Mouse (Mus musculus): ENCODE results near the gene Unc5c. TPM values are rescaled to one million over a fixed set of nuclear protein-coding genes. Genes with fewer than 3 reads are reported as not detected.
A peak's percentile ranks its signal among the peaks of the same experiment; 100 is the strongest.

Unc5c gene
- 5.8 and 7.5 TPM in 2 replicates for polyA plus RNA-seq (2012; rRNA removed)

DNA sequence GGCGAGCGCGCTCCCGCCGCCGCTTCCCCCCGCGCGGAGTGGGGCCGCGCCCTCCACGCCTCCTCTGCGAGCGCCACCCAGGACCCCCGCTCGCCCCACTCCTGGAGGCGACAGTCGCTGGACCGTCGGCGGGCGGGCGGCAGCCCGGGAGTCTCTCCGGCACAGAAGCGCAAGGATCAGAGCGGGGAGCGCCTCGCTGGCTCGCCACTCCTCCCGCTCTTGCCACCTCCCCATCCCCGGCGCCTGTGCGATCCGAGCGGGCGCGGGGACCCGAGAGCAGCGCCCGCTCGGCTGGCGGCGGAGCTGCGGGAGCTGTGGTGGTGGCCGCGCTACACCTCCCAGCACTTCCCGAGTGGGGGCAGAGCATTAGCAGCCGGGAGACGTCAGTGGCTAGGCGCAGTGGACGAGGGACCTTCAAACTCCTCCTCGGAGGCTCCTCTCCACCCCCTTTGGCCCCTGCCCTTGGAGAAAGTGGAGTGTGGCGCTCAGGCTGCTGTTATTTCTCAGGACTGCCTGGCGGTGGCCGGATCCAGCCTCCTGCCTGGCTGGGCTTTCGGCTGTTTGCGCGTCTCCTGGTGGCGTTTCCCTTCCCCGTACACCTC, at the start of gene Unc5c:
Unc5c (plus strand) TSS at position 113 of the 602 bp plus-strand sequence.
- DNase-seq (ENCODE audit: extremely low spot score in 1 of 2, low spot score in 1 of 2): peak in 1 of 2 experiments; percentile 75

DNA sequence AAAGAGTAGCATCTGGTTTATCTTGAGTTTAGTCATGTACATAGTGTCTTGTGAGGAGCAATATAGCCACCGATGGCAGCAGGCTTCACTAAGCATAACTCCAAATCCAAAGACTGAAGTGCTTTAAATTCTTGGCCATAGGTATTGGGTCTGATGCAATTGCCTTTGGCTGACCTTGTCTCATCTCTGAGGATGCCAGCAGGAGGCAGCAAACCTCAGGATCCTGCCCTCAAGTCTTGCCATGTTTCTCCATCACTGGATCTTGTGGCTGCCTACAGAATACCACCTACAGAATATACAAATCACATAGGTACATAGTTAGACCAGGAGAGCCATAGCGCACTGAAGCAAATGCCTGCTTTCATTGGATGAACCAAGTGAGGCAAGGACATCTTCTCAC, 7.5 kb upstream of the Unc5c start:
- no peak for DNase-seq (ENCODE audit: extremely low spot score in 1 of 2, low spot score in 1 of 2)

DNA sequence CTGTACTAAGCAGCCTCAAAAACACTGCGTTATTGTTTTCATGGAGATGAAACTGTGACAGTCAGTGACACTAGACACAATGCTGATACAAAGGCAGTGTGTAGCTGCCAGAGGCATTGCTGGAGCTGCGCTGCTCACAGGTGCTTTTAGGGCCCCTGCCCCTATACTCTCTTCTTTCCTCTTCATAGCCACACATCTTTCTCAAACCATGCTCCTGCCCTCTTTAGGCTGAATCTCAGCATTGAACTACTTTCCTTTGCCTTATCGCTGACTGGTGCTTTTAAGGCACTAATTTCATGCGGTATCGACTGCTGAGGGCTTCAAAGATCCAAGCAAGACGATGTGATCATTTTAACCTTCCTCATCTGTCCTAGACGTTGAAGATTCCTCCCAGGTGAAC, 2.5 kb upstream of the Unc5c start:
- DNase-seq (ENCODE audit: extremely low spot score in 1 of 2, low spot score in 1 of 2): peak in 1 of 2 experiments; percentile 32

DNA sequence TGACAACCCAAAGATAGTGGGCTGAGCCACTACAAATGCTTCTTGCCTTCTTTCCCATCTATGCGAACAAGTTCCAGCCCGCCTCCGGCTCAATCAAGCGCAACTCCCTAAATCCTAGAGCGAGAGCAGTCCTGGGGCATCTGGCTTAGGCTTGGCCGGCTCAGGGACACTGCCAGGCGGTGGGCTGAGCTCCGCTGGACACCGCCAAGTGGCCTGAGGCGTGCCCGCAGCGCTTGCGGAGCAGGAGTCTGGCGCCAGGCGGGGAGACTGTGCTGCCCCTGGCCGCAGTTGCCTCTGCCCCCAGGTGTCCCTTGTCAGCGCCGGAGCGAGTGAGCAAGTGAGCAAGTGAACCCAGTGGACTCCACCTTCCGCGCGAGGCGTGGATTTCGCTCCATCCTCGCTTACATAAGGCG, 319 bp upstream of the Unc5c start:
- DNase-seq (ENCODE audit: extremely low spot score in 1 of 2, low spot score in 1 of 2): peak in 1 of 2 experiments; percentile 61

DNA sequence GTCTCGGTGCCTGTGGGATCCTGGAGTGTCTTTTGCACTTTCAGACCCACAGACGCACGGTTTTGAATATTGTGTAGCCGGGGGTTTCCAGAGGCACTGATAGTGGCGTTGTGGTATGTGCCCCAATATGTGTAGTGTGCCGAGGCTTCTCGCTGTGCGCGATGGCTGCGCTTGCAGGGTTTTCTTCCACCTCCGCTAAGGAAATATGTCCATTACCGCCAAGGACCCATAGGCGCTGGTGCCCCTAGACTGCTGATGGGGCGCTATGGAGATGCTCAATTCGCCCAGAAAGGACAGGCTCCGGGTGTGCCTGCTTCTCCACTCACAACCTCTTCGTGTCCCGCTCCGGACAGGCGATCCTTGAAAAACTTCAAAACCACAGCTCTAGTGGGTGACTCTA, 1.0 kb downstream of the Unc5c start:
- DNase-seq (ENCODE audit: extremely low spot score in 1 of 2, low spot score in 1 of 2): peak in 1 of 2 experiments; percentile 56

DNA sequence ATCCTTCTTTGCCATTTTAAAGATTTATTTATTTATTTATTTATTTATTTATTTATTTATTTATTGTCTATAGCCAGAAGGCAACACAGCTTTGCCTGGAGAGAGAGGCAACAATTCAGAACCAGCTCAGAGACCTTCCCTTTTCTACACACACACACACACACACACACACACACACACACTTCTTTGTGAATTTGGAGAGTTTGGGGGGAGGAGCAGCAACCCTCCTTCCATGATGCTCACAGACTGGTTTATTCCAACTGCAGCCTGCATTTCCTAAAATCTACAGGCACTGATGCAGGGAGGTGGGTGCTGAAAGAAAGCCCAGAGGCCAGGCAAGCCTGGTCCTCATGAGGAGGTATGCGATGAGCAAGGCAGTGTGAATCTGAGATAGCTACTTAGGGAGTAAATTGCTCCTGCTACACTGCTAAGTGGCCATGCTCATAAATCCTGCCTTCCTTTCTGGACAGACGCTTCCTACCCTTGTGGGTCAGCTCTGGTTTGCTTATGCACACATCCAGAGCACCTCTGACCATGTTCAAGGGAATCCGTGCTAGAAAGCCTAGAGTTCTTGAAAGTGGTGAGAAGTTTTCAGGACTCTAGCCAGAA, 1.8 kb downstream of the Unc5c start:
- DNase-seq (ENCODE audit: extremely low spot score in 1 of 2, low spot score in 1 of 2): no peak

DNA sequence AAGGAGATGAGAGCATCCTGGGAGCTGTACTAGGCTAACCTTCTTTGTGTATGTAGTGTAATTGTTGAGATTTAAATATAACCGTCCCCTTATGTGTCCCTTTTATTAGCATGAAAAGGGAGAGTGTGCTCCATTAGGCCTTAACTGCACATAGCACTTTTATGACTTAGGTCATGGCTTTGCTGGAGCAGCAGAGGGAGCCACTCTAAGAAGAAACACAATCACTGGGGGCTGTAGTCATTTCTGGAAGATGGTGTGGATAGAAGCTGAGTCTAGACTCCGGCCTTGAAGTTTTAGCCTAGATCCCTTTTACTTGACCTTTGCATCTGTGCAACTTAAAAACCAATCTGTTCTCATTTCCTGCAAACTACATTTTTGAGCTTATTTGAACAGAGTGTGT, 4.3 kb downstream of the Unc5c start:
- DNase-seq (ENCODE audit: extremely low spot score in 1 of 2, low spot score in 1 of 2): peak in 1 of 2 experiments; percentile 43

DNA sequence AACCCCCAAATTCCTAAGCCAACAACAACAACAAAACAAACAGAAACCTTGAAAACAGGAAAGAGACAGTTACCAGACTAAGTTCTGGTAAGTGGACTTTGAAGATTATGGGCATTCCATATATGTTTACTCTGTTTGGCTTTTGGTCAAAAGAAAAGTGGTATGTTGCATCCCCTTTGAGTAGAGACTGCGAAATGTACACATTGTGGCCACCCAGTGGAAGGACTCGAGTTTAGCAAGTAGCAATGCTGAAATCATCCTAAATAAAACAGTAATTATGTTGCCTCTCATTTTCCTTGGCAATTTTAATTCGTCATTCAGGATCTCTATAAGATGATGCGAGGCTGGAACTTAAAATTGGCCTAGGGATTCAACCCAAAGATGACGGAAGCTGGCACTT, 8.2 kb downstream of the Unc5c start:
- no peak for DNase-seq (ENCODE audit: extremely low spot score in 1 of 2, low spot score in 1 of 2)

DNA sequence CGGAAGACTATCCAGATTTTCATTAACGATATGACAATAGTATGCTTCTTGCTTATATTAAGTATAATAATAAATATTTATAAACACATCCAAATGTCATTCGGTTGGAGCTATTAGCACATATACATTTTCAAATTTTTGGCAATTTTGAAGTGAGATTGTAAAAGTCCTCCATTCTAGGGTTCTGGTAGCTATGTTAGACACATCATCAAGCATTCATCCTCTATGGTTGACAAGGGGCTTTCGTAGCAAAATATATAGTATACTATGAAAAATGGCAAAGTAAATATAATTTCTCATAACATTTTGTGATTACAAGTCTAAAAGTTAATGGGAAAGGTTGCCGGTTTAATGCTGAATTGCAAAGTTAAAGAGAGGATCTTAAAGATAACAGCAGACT, 10.4 kb downstream of the Unc5c start:
- no peak for DNase-seq (ENCODE audit: extremely low spot score in 1 of 2, low spot score in 1 of 2)

DNA sequence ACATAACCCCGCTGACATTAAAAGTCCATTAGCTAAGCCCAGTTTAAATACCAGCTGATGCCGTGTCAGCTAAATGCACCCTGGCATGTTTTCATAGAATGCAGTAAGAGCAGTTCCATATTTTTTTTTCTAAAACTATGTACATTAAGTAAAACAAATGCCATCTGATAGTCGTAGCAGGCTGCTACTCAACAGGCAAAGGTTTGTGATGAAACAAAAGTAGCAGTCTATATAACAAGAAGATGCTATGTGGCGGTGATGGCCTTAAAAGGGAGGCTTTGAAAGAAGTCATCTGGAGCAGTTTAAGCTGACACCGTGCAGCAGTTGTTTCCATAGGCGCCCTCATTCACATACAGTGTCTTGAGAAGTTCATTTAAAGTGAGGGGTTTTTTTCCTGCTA, 10.9 kb downstream of the Unc5c start:
- DNase-seq (ENCODE audit: extremely low spot score in 1 of 2, low spot score in 1 of 2): no peak

DNA sequence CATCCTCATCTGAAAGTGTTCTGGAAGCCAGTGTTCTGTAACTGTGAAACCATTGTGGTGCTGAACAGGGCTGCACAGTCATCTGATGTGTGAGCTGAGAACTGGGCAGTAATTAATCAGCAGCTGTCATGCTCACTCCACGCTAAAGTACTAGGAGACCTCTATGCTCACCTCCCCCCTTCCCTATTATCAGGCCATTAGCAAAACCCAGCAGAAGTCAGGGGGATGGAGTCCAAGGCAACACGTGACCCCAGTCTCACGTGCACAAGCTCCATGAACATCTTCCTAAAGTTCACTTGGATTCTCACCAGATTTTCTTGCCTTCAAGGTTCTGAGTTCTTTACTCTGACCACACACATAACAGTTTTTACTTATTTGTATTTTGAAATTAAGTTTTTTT, 11.7 kb downstream of the Unc5c start:
- DNase-seq (ENCODE audit: extremely low spot score in 1 of 2, low spot score in 1 of 2): no peak

DNA sequence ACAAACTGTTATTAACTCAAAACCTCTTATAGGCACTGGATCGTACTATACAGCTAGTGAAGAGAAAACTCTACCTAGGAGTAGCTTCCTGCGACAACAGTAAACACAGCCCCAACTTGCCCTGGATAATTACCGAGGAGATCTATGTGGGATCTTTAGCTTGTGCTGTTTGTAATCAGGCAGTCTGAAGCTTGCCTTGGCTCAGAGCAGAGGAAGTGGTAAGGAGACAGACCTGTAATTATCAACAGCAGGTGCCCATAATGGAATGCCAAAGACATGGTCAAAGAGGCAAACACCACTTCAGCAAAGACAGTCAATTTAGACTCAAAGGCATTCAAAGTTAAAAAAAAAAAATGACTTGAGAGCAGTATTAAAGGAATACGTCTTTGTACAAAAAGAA, 17.4 kb downstream of the Unc5c start:
- no peak for DNase-seq (ENCODE audit: extremely low spot score in 1 of 2, low spot score in 1 of 2)

DNA sequence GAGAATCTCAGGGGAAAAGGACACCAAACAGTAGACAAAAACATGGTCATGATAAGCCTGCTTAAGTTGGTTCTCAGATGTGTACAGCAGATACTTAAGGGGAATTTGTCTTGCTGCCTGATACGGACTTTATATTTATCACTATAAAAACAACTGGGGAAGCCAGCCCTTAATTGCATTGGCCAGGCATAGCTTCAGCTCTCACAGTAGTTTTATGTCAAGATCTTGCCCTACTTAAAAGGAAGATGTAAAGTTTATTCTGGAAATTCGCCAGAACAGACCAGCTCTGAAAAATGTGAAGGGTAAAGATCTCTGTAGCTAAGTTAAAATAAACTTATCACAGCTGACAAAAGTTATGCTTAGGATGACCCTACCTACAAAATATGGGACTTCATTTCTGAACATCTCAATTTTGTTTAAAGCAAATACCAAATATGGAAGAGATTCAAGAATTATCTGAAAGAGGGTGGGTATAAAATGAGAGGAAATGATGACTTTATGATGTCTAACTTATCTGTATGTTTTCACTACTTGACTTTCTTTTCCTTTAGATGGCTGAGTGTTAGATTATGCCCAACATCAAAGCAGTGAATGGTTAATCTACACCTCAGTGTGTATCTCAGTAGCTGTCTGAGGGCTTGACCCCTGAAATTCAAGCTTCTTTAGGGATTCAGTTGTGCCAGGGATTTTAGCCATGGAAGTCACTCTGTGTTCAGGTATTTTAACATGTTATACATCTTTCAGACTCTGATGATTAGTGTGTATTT, 18.8 kb downstream of the Unc5c start:
- no peak for DNase-seq (ENCODE audit: extremely low spot score in 1 of 2, low spot score in 1 of 2)

DNA sequence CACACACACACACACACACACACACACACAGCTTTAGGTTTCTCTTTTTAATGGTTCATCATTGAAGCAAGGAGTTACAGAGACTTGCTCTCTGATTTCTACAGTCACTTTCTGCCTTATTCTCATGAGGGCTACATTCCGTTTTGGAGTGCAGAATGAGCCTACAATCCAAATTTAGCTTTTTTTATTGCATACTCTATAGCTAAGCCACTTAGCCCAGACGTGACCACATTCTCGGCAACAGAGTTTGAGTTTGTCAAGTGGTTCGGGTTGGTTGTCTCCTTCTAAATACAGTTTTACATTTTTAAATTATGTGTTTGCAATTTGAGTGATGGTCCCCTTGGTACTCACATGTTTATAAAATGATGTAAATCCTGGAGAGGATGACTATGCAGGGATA, 20.2 kb downstream of the Unc5c start:
- DNase-seq (ENCODE audit: extremely low spot score in 1 of 2, low spot score in 1 of 2): no peak

DNA sequence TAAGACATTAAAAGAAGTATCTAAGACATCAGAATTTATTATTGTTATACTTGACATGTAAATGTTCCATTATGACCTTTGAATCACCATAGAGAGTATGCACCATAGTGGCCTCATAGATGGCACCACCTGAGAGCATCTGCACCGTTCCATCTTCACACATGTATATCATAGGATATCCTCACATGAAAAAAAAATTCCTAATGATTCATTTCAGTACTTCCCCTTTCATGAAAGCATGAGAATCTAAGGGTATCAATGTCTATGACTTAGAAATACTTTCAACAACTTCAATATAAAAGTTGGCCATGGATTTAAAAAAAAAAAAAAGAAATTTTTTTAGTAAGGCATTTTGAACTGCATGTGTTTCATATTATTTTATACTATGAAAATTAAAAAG, 25.6 kb downstream of the Unc5c start:
- DNase-seq (ENCODE audit: extremely low spot score in 1 of 2, low spot score in 1 of 2): no peak

DNA sequence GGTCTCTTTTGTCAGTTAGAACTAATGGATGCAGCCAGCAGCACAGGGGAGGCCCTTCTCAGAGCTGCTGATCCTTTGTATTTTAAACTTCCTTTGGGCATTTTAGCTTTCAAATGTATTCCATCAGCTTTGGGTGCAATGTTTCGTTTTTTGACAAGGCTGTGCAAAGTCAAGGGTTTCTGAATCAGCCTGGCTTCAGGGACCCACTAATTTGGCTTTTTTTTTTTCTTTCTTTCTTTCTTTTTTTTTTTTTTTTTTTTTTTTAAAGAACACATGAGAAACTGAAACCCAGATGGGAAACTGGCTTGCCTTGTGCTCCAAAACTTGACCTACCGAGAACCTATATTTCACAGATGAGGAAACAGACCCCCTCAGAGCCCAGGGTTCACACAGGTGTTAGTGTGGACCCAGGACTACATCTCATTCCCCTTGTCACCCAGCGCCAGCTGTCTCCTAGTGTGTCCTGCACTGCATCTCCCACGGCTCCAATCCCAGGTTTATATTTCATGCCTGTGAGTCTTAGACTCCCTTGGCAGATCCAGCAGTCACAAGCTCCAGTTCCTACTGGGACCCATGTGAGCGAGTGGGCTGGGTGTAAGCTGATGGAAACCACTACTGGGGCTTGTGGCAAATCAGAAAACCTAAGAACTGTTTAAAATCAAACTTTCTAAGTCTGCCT, 26.4 kb downstream of the Unc5c start:
- DNase-seq (ENCODE audit: extremely low spot score in 1 of 2, low spot score in 1 of 2): peak in 1 of 2 experiments; percentile 27

DNA sequence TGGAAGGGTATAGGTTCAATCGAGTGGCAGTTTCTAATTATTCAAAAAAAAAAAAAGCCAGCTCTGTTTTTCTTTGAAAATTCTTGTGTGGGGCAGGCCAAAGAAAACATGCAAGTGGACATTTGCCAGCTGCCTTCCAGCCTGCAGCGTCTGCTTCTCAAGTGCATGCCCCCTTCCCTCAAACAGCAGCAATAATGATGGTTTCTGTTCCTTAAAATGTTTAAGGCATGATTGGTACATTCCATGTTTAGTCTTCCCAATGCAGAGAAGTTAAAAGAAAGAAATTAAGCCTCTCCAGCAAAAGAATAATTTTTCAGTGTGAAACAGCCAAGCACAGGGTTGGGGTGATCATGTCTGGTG, 26.9 kb downstream of the Unc5c start:
- DNase-seq (ENCODE audit: extremely low spot score in 1 of 2, low spot score in 1 of 2): no peak

DNA sequence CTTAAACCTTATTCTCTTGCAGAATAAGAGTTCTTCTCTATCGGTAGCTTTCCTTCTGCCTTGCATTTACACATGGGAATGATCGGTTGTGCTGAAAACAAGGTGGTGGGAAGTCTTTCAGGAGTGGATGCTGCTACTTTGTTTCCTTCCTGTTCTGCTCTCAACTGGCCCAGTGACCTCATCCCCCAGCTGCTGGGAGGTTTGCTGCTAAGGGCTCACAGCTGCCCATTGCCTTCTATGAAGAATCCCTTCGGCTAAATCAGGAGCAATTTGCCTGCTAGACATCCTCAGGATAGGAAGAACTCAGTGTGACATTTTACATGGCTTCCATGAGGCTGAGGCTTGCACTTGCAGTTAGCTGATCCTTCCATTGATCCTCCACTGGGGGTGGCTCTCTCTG, 28.0 kb downstream of the Unc5c start:
- no peak for DNase-seq (ENCODE audit: extremely low spot score in 1 of 2, low spot score in 1 of 2)

DNA sequence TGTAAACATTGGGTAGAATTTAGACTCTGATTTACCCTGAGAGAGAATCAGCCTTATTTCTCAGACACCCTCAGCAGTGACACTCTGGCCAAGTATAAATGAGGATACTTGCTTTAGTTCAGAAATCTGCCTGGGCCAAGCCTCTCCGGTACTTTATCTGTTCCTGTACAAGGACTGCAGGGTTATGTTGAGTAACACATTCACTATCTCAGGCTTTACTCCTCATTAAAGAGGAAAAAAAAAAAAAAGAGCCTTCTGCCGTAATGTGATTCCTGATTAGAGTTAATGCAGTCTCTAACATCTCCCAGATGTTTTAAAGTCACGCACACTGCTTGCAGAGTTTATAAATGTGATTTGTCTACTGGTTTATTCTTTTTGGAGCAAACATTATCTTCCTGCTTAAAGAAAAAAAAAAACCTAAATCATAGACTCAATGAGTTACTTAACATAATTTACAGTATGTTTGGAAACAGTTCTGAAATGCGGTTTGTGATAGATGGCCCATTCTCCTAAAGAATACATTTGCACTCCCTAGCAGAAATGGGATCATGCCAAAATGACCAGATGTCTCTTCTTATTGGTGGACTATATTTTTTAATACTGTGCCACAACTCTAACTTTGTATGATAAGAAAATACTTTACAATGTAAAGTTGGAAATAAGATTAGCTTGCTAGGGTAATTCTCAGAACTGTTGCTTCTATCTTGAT, 33.5 kb downstream of the Unc5c start:
- no peak for DNase-seq (ENCODE audit: extremely low spot score in 1 of 2, low spot score in 1 of 2)

DNA sequence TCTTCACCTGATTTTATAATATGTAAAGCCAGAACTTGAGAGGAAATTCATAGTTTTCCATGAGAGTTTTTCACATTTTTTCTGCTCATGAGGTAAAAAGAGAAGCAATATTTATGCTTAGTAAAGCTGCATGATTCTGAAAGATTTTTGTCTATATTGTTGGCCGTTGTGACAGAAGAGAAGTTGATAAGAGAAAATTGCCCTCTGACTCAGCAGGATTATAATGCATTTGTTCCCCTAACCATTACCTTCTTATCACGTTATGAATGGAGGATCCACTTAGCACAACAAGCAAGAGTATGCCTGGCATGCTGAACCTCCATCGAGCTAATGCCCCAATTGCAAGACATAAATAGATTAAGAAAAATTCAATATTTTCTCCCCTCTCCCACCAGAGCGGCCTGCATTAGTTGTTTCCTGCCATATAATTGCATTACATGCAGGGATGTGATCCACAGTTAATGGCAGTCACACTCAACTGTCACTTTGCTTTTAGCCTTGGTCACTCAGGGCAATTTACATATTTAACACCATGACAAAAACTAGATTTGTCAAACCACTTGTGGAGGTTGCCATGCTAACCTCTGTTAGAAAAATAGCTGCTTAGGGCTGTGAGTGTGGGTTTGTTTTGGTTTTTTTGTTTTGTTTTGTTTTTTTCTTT, 37.0 kb downstream of the Unc5c start:
- no peak for DNase-seq (ENCODE audit: extremely low spot score in 1 of 2, low spot score in 1 of 2)

All from frontal cortex, adult 2 months (tissue).